Mouse (Mus musculus): ENCODE data around the gene Ubald2. TPM values are rescaled to one million over a fixed set of nuclear protein-coding genes. Genes with fewer than 3 reads are reported as not detected.
"Not testable (repeated sequence)": the region's sequence is repeated elsewhere in the genome, so short reads cannot be mapped to it uniquely, and the experiment has no call there.

Ubald2 gene
- polyA plus RNA-seq, 1 experiment from 2014 or later, result 48.4 TPM

DNA sequence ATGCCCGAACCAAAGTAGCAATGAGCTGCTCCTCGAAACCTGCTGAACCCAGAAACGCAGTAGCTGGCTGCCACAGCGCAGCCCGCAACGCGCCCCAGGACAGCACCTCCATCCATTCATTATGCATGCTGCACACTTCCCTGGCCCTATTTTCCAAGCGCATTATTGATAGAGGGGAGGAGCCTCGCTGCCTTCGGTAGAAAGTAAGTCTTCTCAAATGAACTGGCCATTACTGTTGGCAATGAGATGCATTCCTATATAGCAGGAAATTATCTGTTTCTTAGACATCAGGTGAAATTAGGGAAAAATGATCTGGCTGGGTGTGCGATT is 35.6 kb upstream of the Ubald2 start:
- Histone ChIP-seq H3K27me3 (no peaks in the 10 kb centered on the region), H3K9me3 (no peaks in the 10 kb centered on the region), H3K36me3 (peaks cover 22% of the 10 kb centered on the region), H3K9ac (replicated peaks) (no peak overlapping the region), H3K4me3 (replicated peaks) (no peak overlapping the region), H3K27ac (peak overlapping the region; percentile 41; the same call in 1 of the 2 replicates), H3K4me2 (no peak overlapping the region), H3K4me1 (replicated peaks) (no peaks in the 10 kb centered on the region)
- ATAC-seq (ENCODE audit: insufficient number of reproducible peaks, insufficient read depth, low FRiP score, low TSS enrichment, low read depth), result no peak
- 89% methylated on average over 11 of the region's 11 CpGs for WGBS

DNA sequence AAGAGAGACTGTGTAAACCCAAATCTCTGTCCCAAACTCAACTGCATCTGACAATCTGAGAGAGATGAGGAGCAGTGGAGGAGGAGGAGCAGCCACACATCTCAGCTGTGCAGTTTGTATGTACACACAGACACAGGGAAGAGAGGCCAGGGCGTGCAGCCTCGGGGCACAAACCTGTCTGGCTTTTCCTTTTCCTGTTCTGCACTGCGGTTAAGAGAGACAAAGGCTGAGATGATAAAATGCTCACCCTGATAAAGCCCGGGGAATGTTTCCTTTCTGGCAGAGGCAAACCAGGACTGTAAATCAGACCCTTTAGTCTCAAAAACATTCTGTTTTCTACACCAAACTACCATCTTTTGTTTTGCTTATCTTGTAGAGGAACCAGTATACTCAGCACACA is 33.3 kb upstream of the Ubald2 start:
- H3K27me3 ChIP-seq, result no peaks in the 10 kb centered on the region
- ATAC-seq (ENCODE audit: insufficient number of reproducible peaks, insufficient read depth, low FRiP score, low TSS enrichment, low read depth), result no peak
- H3K36me3 ChIP-seq, result peaks cover 25% of the 10 kb centered on the region
- no peak overlapping the region for H3K4me3 ChIP-seq (replicated peaks)
- no peak overlapping the region for H3K27ac ChIP-seq
- H3K4me2 ChIP-seq, result no peak overlapping the region
- WGBS, result 73% methylated on average over 4 of the region's 4 CpGs
- no peaks in the 10 kb centered on the region for H3K9me3 ChIP-seq
- H3K4me1 ChIP-seq (replicated peaks), result no peaks in the 10 kb centered on the region
- H3K9ac ChIP-seq (replicated peaks), result no peak overlapping the region

DNA sequence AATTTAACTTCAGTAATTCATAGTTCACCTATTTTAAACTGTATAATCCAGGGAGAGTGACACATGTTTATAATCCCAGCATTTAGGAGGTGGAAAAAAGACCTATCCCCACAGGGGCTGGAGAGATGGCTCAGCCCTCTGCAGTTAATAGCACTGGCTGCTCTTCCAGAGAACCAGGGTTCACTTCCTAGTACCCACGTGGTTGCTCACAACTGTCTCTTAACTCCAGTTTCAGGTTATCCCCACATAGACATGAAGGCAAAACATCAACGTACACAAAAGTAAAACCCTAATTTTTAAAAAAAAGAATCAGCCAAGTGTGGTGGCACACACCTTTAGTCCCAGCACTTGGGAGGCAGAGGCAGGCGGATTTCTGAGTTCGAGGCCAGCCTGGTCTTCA is 28.3 kb upstream of the Ubald2 start:
- Histone ChIP-seq H3K27me3 (no peaks in the 10 kb centered on the region), H3K36me3 (peaks cover 28% of the 10 kb centered on the region), H3K9me3 (no peaks in the 10 kb centered on the region), H3K27ac (no peak overlapping the region), H3K4me3 (replicated peaks) (no peak overlapping the region), H3K9ac (replicated peaks) (no peak overlapping the region), H3K4me2 (no peak overlapping the region), H3K4me1 (replicated peaks) (0 out of 2 replicates have a peak, but pooled peaks cover 1% of the 10 kb centered on the region)
- ATAC-seq (ENCODE audit: insufficient number of reproducible peaks, insufficient read depth, low FRiP score, low TSS enrichment, low read depth), result no peak
- 84% methylated on average over 4 of the region's 4 CpGs for WGBS

DNA sequence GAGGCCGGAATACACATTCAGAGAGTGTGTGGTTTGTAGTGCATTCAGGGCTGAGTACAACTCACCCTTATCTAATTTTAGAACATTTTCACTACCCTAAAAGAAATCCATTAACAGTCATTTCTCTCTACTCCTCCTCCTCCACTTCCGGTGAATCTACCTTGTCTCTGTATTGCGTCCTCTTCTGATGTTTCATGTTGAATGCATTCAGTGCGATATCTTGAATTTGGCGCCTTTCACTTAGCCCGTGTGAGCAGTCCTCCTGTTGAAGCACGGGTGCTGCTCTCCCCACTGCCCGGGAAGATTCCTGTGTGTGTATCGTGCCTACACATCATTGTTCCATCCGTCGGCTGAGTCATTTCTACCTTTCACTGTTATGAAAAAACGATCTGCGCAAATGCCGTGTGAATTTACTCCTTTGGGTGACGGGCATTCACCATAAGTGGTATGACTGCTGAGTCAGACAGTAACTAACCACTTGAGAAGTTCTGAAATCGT is 27.6 kb upstream of the Ubald2 start:
- Histone ChIP-seq H3K4me3 (replicated peaks) (no peak overlapping the region), H3K4me2 (no peak overlapping the region), H3K27ac (no peak overlapping the region), H3K9me3 (no peaks in the 10 kb centered on the region), H3K27me3 (no peaks in the 10 kb centered on the region), H3K4me1 (replicated peaks) (peaks cover 5% of the 10 kb centered on the region; the same call in 1 of the 2 replicates), H3K9ac (replicated peaks) (no peak overlapping the region), H3K36me3 (peaks cover 28% of the 10 kb centered on the region)
- ATAC-seq (ENCODE audit: insufficient number of reproducible peaks, insufficient read depth, low FRiP score, low TSS enrichment, low read depth), result no peak
- WGBS, result 96% methylated on average over 16 of the region's 16 CpGs

DNA sequence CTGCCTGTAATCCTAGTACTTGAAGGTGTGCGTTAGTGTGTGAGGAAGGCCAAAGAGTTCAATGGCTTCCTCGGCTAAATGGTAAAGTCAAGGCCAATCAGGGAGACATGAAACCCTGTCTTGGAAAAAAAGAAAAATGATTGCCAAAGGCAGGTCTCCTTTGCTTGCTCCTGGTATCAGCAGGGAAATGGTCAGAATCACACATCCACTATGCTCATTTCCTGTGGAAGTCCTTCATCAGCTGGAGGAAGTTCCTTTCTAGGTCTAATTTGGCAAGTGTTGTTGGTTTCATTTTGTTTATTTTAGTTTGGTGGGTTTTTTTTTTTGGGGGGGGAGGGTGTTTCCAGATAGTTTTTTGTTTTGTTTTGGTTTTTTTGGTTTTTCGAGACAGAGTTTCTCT is 24.9 kb upstream of the Ubald2 start:
- Histone ChIP-seq H3K27ac (no peak overlapping the region), H3K4me3 (replicated peaks) (no peak overlapping the region), H3K27me3 (peaks cover 3% of the 10 kb centered on the region; the same call in 1 of the 2 replicates), H3K36me3 (peaks cover 16% of the 10 kb centered on the region), H3K9ac (replicated peaks) (no peak overlapping the region), H3K4me2 (no peak overlapping the region), H3K9me3 (no peaks in the 10 kb centered on the region), H3K4me1 (replicated peaks) (peaks cover 21% of the 10 kb centered on the region)
- 84% methylated on average over 3 of the region's 3 CpGs for WGBS
- no peak for ATAC-seq (ENCODE audit: insufficient number of reproducible peaks, insufficient read depth, low FRiP score, low TSS enrichment, low read depth)

DNA sequence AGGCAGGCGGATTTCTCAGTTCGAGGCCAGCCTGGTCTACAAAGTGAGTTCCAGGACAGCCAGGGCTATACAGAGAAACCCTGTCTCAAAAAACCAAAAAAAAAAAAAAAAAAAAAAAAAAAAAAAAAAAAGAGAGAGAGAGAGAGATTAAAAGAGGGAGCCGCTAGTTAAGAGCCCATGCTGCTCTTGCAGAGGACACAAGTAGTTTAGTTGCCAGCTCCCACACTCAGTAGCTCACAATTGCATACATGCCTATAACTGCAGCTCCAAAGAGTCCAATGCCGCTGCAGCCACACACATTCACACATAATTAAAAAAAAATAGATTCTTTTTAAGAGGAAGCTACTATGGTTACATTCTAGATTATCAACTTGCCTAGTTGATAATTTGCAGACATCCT is 23.5 kb upstream of the Ubald2 start:
- not testable (repeated sequence) for H3K36me3 ChIP-seq; ATAC-seq (ENCODE audit: insufficient number of reproducible peaks, insufficient read depth, low FRiP score, low TSS enrichment, low read depth); H3K27ac ChIP-seq; H3K9me3 ChIP-seq; H3K27me3 ChIP-seq; H3K4me3 ChIP-seq (replicated peaks); H3K4me2 ChIP-seq; H3K9ac ChIP-seq (replicated peaks)
- 76% methylated on average over 4 of the region's 4 CpGs for WGBS
- H3K4me1 ChIP-seq (replicated peaks), result peaks cover 21% of the 10 kb centered on the region

DNA sequence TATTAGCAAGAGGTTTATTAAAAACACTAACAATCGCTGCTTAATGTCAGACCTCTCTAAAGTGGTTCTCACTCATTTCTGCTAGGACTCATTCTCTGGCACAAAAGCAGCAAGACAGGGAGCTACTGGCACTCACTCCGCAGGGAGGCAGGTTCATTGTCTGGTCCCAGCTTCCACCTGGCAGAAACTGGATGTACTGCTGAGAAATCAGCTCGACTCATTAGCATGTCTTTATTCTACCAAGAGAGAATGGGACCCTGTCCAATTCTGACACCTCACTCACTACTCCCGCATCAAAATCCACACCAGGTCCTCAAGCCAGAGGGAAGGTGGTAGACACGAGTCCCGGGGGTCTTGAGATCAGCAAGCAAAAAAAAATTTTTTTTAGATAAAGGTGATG is 22.3 kb upstream of the Ubald2 start:
- Histone ChIP-seq H3K9me3 (no peaks in the 10 kb centered on the region), H3K4me3 (replicated peaks) (peak overlapping the region; percentile 80), H3K36me3 (0 out of 2 replicates have a peak, but pooled peaks cover 3% of the 10 kb centered on the region), H3K27ac (no peak overlapping the region), H3K4me1 (replicated peaks) (peaks cover 22% of the 10 kb centered on the region), H3K9ac (replicated peaks) (peak overlapping the region; percentile 89; the same call in 1 of the 2 replicates), H3K27me3 (peaks cover 3% of the 10 kb centered on the region; the same call in 1 of the 2 replicates), H3K4me2 (peak overlapping the region; percentile 99)
- ATAC-seq (ENCODE audit: insufficient number of reproducible peaks, insufficient read depth, low FRiP score, low TSS enrichment, low read depth), result no peak
- WGBS, result 15% methylated on average over 6 of the region's 6 CpGs

DNA sequence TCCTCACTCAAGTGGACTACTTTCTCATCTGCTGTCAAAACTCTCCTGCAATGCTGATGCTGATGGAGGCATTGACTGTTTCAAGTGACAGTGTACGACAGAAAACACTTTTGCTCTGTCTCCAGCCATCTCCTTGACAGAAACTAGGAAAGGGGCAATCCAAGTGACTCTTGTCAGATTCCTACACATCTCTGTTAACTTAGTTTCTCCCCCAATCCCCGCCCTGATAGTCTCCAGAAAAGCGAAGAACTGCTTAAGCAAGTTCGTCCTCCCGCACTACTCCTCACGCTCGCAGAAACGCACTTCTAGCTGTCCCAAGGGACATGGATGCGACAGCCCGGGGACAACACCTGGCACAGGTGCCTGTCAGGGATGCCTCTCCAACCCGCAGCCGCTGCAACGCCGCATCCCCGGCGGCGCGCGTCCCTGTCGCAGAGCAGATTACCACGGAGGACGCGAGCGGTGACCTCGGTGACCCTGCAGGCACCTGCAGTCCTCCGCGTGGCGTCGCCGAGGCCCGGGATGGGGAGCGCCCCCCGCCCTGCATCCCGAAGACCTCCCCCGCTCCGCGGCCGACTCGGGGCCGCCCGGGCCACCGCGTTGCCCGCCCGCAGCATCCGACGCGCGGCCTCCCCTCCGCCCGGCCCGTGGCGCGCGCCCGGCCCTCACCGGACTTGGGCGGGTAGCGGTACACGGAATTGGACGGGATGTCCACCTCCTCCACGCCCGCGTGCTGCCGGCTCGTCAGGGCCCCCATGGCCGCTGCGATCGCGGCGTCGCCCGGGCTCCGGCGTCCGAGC is 21.7 kb upstream of the Ubald2 start:
- H3K9ac ChIP-seq (replicated peaks), result peak overlapping the region; percentile 89
- WGBS, result 1% methylated on average over 76 of the region's 76 CpGs
- peaks cover 25% of the 10 kb centered on the region for H3K4me1 ChIP-seq (replicated peaks)
- no peaks in the 10 kb centered on the region for H3K9me3 ChIP-seq
- peaks cover 3% of the 10 kb centered on the region; the same call in 1 of the 2 replicates for H3K27me3 ChIP-seq
- H3K27ac ChIP-seq, result peak overlapping the region; percentile 70; the same call in 1 of the 2 replicates
- peak overlapping the region; percentile 80 for H3K4me3 ChIP-seq (replicated peaks)
- H3K36me3 ChIP-seq, result no peaks in the 10 kb centered on the region
- H3K4me2 ChIP-seq, result peak overlapping the region; percentile 99
- ATAC-seq (ENCODE audit: insufficient number of reproducible peaks, insufficient read depth, low FRiP score, low TSS enrichment, low read depth), result 0 out of 2 replicates have a peak, but pooled peaks have one; percentile 6

DNA sequence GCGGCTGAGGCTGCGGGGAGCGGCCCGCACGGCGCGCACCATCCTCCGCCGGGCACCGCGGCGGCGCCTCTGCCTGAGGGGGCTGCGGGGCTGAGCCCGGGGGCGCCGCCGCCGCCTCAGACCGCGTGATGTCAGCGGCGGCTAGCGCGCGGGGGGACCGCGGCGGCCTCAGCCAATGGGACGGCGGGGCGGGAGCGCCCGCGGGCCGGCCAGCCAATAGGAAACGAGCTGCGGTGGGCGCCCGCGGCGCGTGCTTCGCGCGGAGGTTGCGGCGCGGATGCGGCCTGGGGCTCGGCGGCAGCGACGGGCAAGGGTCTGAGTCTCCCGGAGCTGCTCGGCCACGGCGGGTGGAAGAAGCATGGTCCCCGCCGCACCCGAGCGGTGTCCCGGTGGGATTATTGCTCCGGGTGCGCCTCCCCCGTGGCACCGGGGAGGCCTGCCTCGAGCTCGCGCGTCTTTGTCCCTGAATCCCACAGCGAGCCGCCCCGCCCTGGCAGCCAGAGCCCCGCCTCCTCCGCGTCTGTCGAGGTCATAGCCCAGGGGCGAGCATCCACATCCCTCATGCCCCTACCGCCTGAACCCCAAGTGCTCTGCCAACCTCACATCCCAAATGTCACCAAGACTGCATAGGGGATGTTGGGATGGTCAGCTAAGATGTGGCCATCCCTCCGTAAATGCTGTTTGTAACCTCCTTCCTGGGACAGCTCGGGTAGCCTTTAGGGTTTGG is 20.8 kb upstream of the Ubald2 start, which contains the start of gene Rnf157:
Gene Rnf157, minus strand, starts transcription at position 129 of the 727 bp plus-strand sequence.
- Histone ChIP-seq H3K27ac (peak within 1 kb of the TSS; percentile 70; the same call in 1 of the 2 replicates), H3K9me3 (no peaks in the 10 kb centered on the region), H3K4me1 (replicated peaks) (peaks cover 33% of the 10 kb centered on the region), H3K36me3 (no peaks in the 10 kb centered on the region), H3K4me3 (replicated peaks) (peak within 1 kb of the TSS; percentile 80), H3K4me2 (peak within 1 kb of the TSS; percentile 99), H3K9ac (replicated peaks) (peak within 1 kb of the TSS; percentile 89), H3K27me3 (peaks cover 3% of the 10 kb centered on the region; the same call in 1 of the 2 replicates)
- ATAC-seq (ENCODE audit: insufficient number of reproducible peaks, insufficient read depth, low FRiP score, low TSS enrichment, low read depth), result peak; percentile 90
- 3% methylated on average over 57 of the region's 82 CpGs for WGBS

DNA sequence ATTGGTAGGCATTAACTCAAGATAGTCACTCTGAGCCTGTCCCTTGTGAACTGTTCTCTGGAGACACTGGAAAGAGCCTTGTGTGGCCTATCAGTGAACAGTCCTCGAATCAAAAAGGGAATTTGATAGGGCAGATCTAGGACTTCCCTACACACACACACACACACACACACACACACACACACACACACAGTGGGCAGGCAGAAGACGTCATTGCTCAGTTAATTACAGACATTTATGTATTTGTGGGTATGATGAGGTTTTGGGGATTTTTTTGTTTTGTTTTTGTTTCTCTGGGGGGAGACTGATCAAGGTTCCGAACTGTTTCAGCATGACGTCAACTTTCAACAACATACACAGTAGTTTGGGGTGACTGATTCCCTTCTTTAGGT is 20.3 kb upstream of the Ubald2 start:
- Histone ChIP-seq H3K27ac (no peak overlapping the region), H3K27me3 (peaks cover 3% of the 10 kb centered on the region; the same call in 1 of the 2 replicates), H3K9ac (replicated peaks) (peak overlapping the region; percentile 89; the same call in 1 of the 2 replicates), H3K4me1 (replicated peaks) (peaks cover 39% of the 10 kb centered on the region), H3K4me2 (peak overlapping the region; percentile 99), H3K9me3 (no peaks in the 10 kb centered on the region), H3K36me3 (no peaks in the 10 kb centered on the region), H3K4me3 (replicated peaks) (peak overlapping the region; percentile 80)
- no peak for ATAC-seq (ENCODE audit: insufficient number of reproducible peaks, insufficient read depth, low FRiP score, low TSS enrichment, low read depth)
- WGBS, result 80% methylated on average over 4 of the region's 4 CpGs
